Mouse (Mus musculus): ENCODE measurements around the gene Prdm16.

The Prdm16 gene

GRCm38 (mm10) chr4:154472569-154472968, 164.1 kb downstream of the Prdm16 start:
- no peak for DNase-seq

GRCm38 (mm10) chr4:154471447-154472101, 165.1 kb downstream of the Prdm16 start:
- DNase-seq = no peak

DNA sequence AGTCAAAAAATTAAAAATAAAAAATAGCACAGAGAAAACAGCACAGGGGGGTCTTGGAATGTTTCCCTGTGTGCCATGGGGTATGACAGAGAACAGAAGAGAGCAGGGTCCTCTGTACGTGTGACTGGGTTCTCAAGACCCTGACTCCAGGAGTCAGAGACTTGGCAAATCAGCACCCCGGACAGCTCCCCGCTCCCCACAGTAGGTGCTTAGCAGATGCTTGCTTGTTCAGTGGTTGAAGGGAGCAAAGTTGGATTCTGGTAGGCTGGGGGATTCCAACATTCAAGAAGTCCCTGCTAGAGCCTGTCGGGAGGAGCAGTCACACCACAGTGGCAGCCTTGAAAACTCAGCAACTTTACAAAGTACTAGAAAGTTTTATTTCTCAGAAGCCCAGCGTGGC, 170.4 kb downstream of the Prdm16 start:
- DNase-seq = peak in 1 of 2 experiments; percentile 3

GRCm38 (mm10) chr4:154465123-154465522, 171.6 kb downstream of the Prdm16 start:
- no peak for DNase-seq

DNA sequence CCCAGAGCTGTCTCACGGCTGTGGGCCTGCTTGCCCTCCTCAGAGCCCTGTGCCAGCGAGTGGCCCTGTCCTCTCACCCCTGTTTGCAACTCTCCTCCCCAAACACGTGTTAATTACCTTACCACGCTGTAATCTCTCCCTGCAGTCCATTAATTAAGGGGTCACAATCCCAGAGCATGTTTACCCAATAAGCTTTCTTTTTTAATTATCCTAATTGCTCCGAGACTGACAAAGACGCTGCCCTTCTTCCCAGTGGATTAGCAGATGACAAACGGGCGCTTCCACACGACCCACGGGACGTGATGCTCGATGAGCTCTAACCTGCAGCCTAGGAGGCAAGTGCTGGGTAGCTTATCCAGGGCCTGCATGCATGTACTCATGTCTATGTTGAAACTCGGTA, 176.7 kb downstream of the Prdm16 start:
- DNase-seq = no peak

DNA sequence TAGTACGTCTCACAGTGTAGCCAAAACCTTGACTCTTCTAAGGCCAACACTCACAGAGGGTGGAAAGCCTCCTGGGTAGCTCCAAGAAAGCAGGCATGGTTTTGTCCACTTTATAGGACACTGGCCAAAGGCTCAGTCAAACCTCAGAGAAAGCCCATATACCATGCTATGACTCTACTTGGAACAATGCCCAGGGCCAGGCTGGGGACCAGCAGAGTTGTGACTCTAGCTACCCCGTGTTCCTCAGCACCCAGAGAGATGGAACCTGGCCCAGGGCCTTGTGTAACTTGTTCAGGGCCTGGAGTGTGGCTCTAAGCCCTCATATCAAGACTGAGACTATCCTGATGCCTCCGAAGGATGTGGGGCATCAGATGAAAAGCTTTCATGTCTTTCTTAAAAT, 178.9 kb downstream of the Prdm16 start:
- no peak for DNase-seq

GRCm38 (mm10) chr4:154456265-154456822, 180.3 kb downstream of the Prdm16 start:
- DNase-seq = no peak

- DNase-seq = no peak
Observed at GRCm38 (mm10) chr4:154450441-154450840, 186.2 kb downstream of the Prdm16 start.

GRCm38 (mm10) chr4:154450036-154450435, 186.6 kb downstream of the Prdm16 start:
- no peak for DNase-seq

GRCm38 (mm10) chr4:154449343-154449742, 187.3 kb downstream of the Prdm16 start:
- no peak for DNase-seq

DNA sequence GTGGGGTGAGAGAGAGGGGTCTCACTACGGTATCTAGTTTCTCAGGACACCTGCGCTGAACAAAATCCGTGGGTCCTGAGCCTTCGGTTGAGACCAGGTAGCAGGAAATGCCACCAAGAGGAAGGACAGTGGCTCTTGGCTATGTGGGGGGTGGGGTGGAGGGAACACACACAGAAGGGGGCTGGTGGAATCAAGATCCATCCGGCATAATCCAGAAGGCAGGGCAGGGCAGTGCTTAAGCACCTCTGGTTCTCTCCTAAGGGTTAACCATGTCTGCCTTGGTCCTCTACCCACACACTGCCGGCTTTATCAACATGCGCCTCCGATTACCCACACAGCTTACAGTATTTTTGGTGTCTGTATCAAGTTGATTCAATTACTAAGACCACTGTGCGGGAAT, 191.0 kb downstream of the Prdm16 start:
- no peak for DNase-seq

GRCm38 (mm10) chr4:154442645-154443304, 193.9 kb downstream of the Prdm16 start:
- DNase-seq = no peak

DNA sequence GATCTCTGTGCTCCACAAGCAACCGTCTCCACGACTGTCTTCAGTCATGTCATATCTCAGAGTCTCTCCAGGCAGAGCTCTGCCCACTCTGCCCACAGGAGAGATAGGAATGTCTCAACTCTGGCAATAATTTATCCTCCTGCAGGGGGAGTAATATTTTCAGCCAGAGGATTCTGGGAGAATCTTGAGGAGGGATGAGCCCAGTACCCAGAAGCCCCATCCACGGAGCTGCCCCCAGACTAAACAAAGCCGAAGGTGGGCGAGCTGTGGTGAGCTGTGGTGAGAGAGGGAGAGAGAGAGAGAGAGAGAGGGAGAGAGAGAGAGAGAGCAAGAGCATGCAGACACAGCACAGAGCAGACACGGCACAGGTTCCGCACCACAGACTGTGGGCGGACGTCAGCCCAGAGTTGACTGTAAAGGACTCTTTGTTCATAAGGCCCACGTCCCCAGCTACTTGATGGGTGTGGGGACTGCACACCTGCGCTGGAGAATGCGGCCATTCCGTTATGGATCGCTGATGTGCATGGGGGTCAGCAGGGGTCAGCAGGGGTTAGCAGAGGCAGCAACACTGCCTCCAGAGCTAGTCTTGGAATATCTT, 197.1 kb downstream of the Prdm16 start:
- DNase-seq = no peak

- DNase-seq = no peak
Observed at GRCm38 (mm10) chr4:154438610-154439009, 198.1 kb downstream of the Prdm16 start.

- no peak for DNase-seq
Observed at GRCm38 (mm10) chr4:154429770-154430169, 206.9 kb downstream of the Prdm16 start.

DNA sequence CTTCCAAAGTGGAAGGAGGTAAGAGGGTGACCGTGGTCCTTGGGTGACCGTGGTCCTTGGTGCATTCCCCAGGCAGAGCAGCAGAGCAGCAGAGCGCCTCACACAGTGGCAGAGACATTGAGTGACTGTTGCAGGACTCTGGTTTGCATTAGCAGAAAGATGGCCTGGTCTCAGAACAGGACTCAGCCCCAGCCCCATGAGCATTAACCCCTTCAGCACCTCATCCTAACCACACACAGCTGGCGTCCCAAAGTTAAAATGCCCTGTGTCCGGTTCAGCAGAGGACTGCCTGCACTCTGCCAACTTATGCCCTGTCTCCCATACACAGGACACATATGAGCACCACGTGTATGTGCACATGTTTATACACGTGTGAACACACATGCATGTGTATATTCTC, 209.8 kb downstream of the Prdm16 start:
- DNase-seq = no peak

- no peak for DNase-seq
Observed at GRCm38 (mm10) chr4:154425284-154425683, 211.4 kb downstream of the Prdm16 start.

GRCm38 (mm10) chr4:154424681-154425080, 212.0 kb downstream of the Prdm16 start:
- no peak for DNase-seq

DNA sequence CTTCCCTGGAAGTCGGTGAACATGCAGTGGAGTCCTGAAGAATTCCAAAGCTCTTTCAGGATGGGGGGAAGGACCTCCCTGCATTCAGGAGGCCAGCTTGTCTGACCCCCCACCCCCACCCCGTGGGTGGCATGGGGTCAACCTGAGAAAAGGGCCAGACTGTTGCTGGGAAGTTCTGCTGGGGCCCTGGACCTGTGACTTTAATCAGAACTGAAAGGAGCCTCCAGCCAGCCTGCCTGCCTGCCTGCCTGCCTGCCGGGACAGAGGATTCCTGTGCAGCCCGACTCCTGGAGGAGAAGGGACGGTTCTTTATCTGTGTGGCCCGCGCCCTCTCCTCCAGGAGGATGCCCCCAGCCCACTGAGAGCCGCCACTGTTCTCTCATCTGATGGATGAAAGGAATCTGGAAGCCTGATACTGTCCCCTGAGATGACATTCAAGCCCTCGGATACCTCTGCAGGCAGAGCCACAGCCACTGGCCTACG, 214.2 kb downstream of the Prdm16 start:
- no peak for DNase-seq

GRCm38 (mm10) chr4:154420749-154421148, 215.9 kb downstream of the Prdm16 start:
- DNase-seq = no peak

GRCm38 (mm10) chr4:154419766-154420165, 216.9 kb downstream of the Prdm16 start:
- no peak for DNase-seq

- DNase-seq = peak; percentile 11 to 22
Observed at GRCm38 (mm10) chr4:154418993-154419392, 217.7 kb downstream of the Prdm16 start.

DNA sequence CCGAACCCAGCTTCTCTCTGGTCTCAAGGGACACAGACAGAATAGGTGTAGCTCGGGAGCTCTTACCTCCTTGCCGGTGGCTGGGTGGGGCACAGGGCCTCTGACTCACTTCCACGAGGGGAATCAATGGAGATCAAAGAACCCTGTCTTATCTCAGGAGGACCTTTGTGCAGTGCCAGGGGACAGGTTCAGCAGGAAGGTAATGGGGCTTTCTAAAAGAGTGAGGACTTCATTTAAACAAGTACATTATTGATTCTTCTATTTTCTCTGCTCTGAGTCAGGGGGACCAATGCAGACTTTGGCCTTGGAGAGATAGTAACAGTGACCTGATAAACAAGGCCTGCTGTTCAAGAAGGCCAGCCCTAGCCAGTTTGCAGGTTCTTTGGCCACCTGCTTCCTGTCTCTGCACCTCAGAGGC, 218.3 kb downstream of the Prdm16 start:
- DNase-seq = no peak

- DNase-seq = no peak
Observed at GRCm38 (mm10) chr4:154416728-154417127, 219.9 kb downstream of the Prdm16 start.
